Mouse (Mus musculus): ENCODE results near the gene Cyp17a1.
A peak's percentile ranks its signal among the peaks of the same experiment; 100 is the strongest.

DNA sequence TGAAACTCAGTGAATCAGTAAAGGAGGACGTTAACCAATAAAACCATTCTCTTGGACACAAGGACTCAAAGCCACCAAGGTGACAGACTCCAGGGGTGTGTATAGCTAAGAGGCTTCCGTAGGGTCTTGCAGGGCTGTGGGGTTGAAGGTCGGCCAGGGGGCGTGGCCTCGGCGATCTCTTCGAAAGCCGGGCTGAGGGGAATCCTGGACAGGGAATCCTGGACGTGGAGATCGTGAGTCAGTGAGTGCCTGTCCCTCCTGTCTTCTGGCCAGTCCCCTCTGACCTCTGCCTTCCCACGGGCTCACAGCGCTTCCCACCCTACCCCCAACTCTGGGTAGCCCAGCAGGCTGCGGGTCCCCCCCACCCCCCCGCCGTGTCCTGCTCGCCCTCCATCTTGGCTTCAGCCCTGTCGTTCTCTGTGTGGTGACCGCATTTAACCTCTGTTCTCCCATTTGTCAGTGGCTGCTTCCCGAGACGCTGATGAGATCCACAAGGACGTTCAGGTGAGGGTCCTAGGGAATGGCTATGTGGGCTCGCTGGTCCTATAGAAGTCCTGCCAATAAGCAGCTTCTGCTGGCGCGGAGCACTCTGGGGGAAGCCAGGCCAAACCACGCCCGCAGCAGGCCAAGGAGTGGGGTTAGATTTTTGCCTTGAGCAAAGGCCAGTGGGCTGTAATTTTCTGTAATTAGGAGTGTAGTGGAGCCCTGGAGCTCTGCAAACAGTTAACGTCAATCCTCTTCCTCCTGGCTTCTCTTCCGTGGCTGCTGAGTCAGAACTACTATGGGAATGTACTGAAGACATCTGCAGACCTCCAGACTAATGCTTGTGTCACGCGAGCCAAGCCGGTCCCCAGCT lies 34.6 kb upstream of the Cyp17a1 start, which contains the start of gene As3mt:
- no peak for TF ChIP-seq CTCF (IDR thresholded peaks at IDR 0.05; ENCODE audit: low read depth)
- TF ChIP-seq EP300 (IDR thresholded peaks at IDR 0.05; ENCODE audit: low read depth): 0 out of 2 replicates have a peak, but pooled peaks have one; percentile 20

All from liver, postnatal 0 days (tissue).